Mouse (Mus musculus) heart, embryonic 10.5 days (tissue): ENCODE measurements around the gene Klk1. TPM values are rescaled to one million over a fixed set of nuclear protein-coding genes. Genes with fewer than 3 reads are reported as not detected.
"Not testable (repeated sequence)": the region's sequence is repeated elsewhere in the genome, so short reads cannot be mapped to it uniquely, and the experiment has no call there.

Experiments
- DNase-seq: peaks from one replicate; pipeline ENCODE4 v3.0.0-alpha.2; 2017; ENCODE audit warnings: low spot score
- H3K27ac ChIP-seq: fragments of 300-500 bp; sonication (generic); 2 replicates; pipeline ENCODE4 v1.5.1; 2016; ENCODE audit warnings: mild to moderate bottlenecking
- H3K27me3 ChIP-seq: fragments of 300-500 bp; sonication (generic); 2 replicates; pipeline ENCODE4 v1.6.1; 2016; ENCODE audit warnings: mild to moderate bottlenecking; ENCODE audit not compliant: poor library complexity, insufficient read depth, severe bottlenecking
- H3K36me3 ChIP-seq: fragments of 300-500 bp; sonication (generic); 2 replicates; pipeline ENCODE4 v1.6.1; 2016; ENCODE audit warnings: mild to moderate bottlenecking, moderate library complexity
- H3K4me1 ChIP-seq: fragments of 300-500 bp; sonication (generic); 2 replicates; pipeline ENCODE4 v1.6.1; 2016; ENCODE audit warnings: mild to moderate bottlenecking
- H3K4me3 ChIP-seq: fragments of 300-500 bp; sonication (generic); 2 replicates; pipeline ENCODE4 v1.5.1; 2016; ENCODE audit warnings: mild to moderate bottlenecking, moderate library complexity
- H3K9me3 ChIP-seq: fragments of 300-500 bp; sonication (generic); 2 replicates; pipeline ENCODE4 v1.6.1; 2016; ENCODE audit warnings: mild to moderate bottlenecking, moderate library complexity
- WGBS: fragments of 180-500 bp; shearing (Covaris S2); methylation state at CpG from one replicate; pipeline ENCODE4 v1.1.7; 2016; 5-methylcytosine and 5-hydroxymethylcytosine counted together
- polyA plus RNA-seq: library from polyadenylated mRNA; unstranded; fragments of >200 nt; fragmentation: Nextera tagmentation; extraction: Ambion mirVana; gene quantifications from 2 replicates; pipeline ENCODE4 v1.2.1, GENCODE M21; 2016

Klk1 gene
- 0.30 TPM in 1 of 2 replicates, not detected in the other for polyA plus RNA-seq

DNA sequence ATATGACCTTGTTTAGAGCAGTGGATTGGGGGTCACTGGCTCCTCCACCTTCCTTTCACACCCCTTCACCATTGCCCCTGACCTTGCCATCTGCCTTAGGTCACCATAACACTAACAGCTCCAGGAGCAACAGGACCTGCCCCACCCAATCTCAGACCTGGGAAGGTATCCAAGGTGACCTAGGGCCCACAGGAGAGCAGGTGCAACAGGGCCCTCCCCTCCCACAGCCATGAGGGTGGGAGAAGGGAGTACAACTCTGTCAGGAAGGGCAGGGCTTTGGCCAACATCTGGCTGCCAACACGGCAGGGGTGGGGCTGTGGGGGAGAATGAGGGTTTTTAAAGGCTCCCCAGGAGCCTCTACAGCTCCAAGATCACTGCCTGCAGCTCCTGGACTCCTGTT, at the start of gene Klk1:
Gene Klk1, plus strand, starts transcription at position 285 of the 400 bp plus-strand sequence.
- no peaks in the 10 kb centered on the region for H3K27me3 ChIP-seq
- H3K9me3 ChIP-seq = no peaks in the 10 kb centered on the region
- H3K4me1 ChIP-seq = peaks cover 3% of the 10 kb centered on the region; the same call in 1 of the 2 replicates
- WGBS = 31% methylated on average over 1 of the region's 1 CpGs
- no peaks in the 10 kb centered on the region for H3K36me3 ChIP-seq
- no peak within 1 kb of the TSS for H3K4me3 ChIP-seq
- no peak within 1 kb of the TSS for H3K27ac ChIP-seq
- DNase-seq = no peak

DNA sequence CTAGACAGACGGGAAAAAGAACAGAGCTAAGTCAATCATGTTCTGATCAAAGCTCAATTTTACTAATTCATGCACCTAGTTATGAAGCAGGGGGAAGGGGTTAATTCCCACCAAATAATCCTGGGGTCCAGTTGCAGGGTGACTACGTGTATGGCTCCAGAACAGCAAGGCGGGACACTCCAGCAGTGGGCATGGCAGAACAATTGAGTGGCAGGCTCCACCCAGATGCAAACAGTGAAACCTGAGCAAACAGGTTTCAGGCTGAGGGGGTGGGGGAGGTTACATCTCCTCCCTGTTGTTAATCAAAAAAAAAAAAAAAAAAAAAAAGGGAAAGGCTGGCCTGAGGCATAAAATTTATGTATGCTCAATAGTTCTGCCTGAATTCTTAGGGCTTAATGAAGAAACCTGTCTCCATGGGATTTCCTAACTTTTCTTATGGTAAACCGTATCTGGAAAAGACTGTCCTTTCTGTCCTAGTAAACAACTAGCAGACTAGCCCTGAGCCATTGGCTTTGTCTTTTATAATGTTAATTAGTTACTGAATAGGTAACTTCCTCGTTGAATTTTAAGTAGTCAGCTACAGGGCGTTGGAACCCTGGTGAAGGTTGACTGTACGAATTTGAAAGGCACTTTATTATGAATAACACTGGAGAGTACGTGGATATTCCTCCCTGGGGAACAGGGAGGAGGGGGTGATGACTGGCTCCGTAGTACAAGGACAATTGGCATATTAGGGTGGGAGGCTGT, 45.7 kb upstream of the Klk1 start:
- H3K27me3 ChIP-seq = no peaks in the 10 kb centered on the region
- no peaks in the 10 kb centered on the region for H3K4me1 ChIP-seq
- WGBS = 78% methylated on average over 9 of the region's 9 CpGs
- no peaks in the 10 kb centered on the region for H3K36me3 ChIP-seq
- H3K4me3 ChIP-seq = no peak overlapping the region
- no peaks in the 10 kb centered on the region for H3K9me3 ChIP-seq
- no peak overlapping the region for H3K27ac ChIP-seq
- no peak for DNase-seq

DNA sequence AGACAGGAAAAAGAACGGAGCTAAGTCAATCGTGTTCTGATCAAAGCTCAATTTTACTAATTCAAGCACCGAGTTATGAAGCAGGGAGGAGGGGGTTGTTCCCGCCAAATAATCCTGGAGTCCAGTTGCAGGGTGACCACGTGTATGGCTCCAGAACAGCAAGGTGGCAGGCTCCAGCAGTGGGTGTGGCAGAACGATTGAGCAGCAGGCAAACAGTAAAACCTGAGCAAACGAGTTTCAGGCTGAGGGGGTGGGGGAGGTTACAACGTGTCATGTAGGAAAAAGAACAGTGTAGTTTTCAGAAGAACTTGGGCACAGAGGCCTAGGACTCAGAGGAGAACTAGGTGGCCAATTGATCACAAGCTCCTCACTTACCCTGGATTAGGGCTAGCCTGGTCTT, 38.6 kb upstream of the Klk1 start:
- not testable (repeated sequence) for DNase-seq, H3K36me3 ChIP-seq, H3K4me3 ChIP-seq, H3K9me3 ChIP-seq, H3K27me3 ChIP-seq, H3K27ac ChIP-seq, H3K4me1 ChIP-seq
- WGBS = 68% methylated on average over 8 of the region's 8 CpGs

DNA sequence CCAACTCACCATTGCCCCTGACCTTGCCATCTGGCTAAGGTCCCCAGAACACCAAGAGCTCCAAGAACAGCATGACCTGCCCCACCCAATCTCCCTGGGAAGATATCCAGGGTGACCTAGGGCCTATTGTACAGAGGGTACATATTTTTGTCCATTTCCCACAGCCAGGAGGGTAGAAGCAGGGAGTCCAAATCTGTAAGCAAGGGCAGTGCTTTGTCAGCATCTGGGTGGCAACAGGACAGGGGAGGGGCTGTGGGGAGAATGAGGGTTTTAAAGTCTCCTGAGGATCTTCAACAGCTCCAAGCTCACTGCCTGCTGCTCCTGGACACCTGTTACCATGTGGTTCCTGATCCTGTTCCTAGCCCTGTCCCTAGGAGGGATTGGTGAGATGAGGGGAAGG, 37.2 kb upstream of the Klk1 start, which contains the start of gene Klk1b24:
Gene Klk1b24, plus strand, starts transcription at position 301 of the 400 bp plus-strand sequence.
- not testable (repeated sequence) for DNase-seq

DNA sequence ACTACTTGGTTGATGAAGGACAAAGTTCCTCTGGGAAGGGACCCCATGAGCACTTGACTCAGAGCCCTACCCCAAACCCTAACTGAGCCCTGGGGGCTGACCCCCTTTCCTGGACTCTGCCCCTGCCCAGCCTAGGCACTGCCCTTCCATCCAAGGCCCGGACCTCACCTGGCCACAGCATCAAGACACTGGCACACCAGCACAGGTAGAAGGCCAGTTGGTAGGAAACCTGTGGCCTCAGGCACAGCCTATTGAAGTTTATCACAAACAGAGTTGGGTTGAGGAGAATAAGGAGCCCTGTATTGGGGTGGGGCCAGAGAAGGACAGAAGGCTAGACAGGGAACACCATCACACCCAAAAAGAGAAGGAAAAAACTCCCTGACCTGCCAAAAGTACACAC, 31.7 kb upstream of the Klk1 start:
- not testable (repeated sequence) for H3K4me3 ChIP-seq, H3K27ac ChIP-seq, H3K36me3 ChIP-seq, H3K4me1 ChIP-seq, H3K27me3 ChIP-seq, H3K9me3 ChIP-seq, DNase-seq
- WGBS = 80% methylated on average over 1 of the region's 1 CpGs

More for the DNA sequence above, 37.2 kb upstream of the Klk1 start, which contains the start of gene Klk1b24:
- H3K4me1 ChIP-seq, H3K9me3 ChIP-seq, H3K4me3 ChIP-seq, H3K27ac ChIP-seq, H3K27me3 ChIP-seq, H3K36me3 ChIP-seq: not testable (repeated sequence)

DNA sequence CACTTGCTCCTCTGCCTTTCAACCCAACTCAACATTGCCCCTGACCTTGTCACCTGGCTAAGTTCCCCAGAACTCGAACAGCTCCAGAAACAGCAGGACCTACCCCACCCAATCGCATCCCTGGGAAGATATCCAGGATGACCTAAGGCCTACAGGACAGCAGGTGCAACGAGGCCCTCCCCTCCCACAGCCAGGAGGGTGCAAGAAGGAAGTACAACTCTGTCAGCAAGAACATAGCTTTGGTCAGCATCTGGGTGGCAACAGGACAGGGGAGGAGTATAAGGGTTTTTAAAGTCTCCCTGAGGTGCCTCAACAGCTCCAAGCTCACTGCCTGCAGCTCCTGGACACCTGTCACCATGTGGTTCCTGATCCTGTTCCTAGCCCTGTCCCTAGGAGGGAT, 27.3 kb upstream of the Klk1 start, which contains the start of gene Klk1b3:
Gene Klk1b3, plus strand, starts transcription at position 301 of the 400 bp plus-strand sequence.
- no peaks in the 10 kb centered on the region for H3K27me3 ChIP-seq
- H3K36me3 ChIP-seq = no peaks in the 10 kb centered on the region
- H3K4me1 ChIP-seq = no peaks in the 10 kb centered on the region
- DNase-seq = no peak
- H3K4me3 ChIP-seq = no peak within 1 kb of the TSS
- no peak within 1 kb of the TSS for H3K27ac ChIP-seq
- H3K9me3 ChIP-seq = no peaks in the 10 kb centered on the region
- 57% methylated on average over 3 of the region's 3 CpGs for WGBS

DNA sequence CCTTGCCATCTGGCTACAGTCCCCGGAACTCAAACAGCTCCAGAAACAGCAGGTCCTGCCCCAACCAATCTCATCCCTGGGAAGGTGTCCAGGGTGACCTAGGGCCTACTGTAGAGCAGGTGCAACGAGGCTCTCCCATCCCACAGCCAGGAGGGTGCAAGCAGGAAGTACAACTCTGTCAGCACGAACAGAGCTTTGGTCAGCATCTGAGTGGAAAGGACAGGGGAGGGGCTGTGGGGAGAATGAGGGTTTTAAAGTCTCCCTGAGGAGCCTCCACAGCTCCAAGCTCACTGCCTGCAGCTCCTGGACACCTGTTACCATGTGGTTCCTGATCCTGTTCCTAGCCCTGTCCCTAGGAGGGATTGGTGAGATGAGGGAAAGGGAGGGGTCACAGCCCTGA, 18.0 kb upstream of the Klk1 start, which contains the start of gene Klk1b4:
Gene Klk1b4, plus strand, starts transcription at position 301 of the 400 bp plus-strand sequence.
- H3K4me3 ChIP-seq, H3K36me3 ChIP-seq, H3K9me3 ChIP-seq, H3K4me1 ChIP-seq, H3K27me3 ChIP-seq, DNase-seq, H3K27ac ChIP-seq: not testable (repeated sequence)
- 58% methylated on average over 3 of the region's 3 CpGs for WGBS

DNA sequence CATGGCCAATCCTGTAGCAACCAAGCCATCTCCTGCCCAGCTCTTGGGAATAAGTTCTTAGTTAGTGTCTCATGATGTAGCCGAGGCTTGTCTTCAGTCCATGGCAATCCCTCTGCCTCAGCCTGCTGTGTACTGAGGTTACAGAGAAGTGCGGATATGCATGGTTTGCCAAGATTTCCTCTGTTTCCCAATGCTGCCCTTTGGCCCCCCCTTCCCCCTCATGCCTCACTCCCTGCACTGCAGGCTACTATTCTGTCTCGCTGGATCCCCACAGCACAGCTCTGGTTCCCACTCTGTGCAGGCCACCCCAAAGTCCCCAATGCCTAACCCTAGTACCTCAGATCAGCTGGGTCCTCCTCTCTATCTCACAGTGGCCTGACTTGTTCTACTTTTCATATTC, 16.9 kb upstream of the Klk1 start:
- no peak for DNase-seq
- H3K27ac ChIP-seq = no peak overlapping the region
- H3K9me3 ChIP-seq = no peaks in the 10 kb centered on the region
- H3K4me1 ChIP-seq = no peaks in the 10 kb centered on the region
- no peaks in the 10 kb centered on the region for H3K36me3 ChIP-seq
- WGBS = 72% methylated on average over 3 of the region's 3 CpGs
- H3K27me3 ChIP-seq = no peaks in the 10 kb centered on the region
- H3K4me3 ChIP-seq = no peak overlapping the region

DNA sequence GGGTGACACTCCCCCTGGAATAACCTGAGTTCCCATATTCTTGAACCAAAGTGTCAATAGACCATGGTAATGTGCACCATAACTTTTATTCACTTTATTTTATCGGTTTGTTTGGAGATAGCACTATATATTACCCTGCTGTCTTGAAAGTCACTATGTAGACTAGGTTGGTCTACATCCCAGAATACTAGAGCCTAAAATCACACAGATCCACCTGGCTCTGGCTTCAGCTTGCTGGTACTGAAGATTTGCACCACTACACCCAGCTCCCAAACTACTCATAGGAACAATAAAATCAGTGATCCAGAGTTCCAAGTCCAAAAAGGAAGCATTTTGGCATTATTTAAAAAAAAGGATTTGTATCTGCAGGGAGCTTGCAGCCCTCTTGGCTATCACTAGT, 9.5 kb upstream of the Klk1 start, which contains the start of gene Klk1b5:
Gene Klk1b5, plus strand, starts transcription at position 301 of the 400 bp plus-strand sequence.
- Histone ChIP-seq H3K4me3 (no peak within 1 kb of the TSS), H3K36me3 (no peaks in the 10 kb centered on the region), H3K27me3 (0 out of 2 replicates have a peak, but pooled peaks cover 13% of the 10 kb centered on the region), H3K27ac (no peak within 1 kb of the TSS), H3K4me1 (no peaks in the 10 kb centered on the region), H3K9me3 (no peaks in the 10 kb centered on the region)
- DNase-seq = no peak
- WGBS = 86% methylated on average over 1 of the region's 1 CpGs

DNA sequence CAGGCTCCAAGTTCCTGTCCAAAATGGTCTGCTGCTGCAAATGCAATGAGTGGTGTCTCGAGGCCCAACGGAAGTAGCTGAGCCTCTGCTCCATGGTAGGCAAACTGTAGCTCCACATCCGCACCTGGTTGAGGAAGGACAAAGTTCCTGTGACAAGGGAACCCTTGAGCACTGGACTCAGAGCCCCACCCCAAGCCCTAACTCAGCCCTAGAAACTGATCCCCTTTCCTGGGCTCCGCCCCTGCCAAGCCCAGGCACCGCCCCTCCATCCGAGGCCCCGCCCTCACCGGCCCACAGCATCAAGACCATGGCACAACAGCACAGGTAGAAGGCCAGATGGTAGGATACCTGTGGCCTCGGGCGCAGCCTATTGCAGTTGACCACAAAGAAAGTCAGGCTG, 3.6 kb upstream of the Klk1 start:
- DNase-seq, H3K36me3 ChIP-seq, H3K9me3 ChIP-seq, H3K4me1 ChIP-seq, H3K27ac ChIP-seq, H3K4me3 ChIP-seq: not testable (repeated sequence)
- 46% methylated on average over 8 of the region's 10 CpGs for WGBS
- 0 out of 2 replicates have a peak, but pooled peaks cover 11% of the 10 kb centered on the region for H3K27me3 ChIP-seq

DNA sequence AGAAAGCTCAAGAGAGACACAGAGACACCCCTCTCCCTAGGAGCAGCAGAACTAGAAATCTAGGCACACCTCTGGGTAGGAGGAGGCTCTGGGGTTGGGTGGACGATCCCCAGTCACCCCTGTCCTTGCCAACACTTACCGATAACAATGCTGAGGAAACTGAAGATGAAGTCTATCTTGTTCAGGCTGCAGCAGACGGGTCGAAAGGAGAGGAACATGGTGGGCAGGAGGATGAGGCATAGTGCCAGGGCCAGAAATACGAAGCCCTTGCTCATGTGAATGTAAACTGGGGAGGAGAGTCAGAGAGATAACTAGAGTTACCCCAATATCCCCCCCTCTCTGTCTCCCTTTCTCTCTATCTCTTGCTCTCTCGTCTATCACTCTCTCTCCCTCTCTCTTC, 2.8 kb upstream of the Klk1 start:
- H3K4me3 ChIP-seq, H3K27ac ChIP-seq, H3K27me3 ChIP-seq, H3K36me3 ChIP-seq, H3K4me1 ChIP-seq, H3K9me3 ChIP-seq, DNase-seq: not testable (repeated sequence)
- WGBS = 66% methylated on average over 6 of the region's 6 CpGs

DNA sequence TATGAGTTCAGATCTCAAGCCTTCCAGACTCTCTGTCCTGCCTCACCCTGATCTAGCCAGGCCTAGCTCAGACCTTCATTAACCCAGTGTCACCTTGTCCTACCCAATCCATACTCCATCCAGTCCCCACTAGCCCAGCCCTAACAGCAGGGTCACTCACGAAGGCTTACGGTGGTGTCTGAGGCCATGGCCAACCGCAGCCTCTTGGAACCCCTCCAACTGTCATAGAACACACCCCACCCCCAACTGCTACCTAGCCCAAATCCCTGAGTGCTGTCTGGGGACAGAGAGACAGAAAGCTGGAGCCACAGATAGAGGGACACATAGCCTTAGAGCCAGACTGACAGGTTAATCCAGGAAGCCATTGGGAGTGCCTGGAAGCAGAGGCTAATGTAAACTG, 10.7 kb downstream of the Klk1 start, which contains the start of gene Gm36864:
Gene Gm36864, plus strand, starts transcription at position 269 of the 400 bp plus-strand sequence.
- Histone ChIP-seq H3K27me3 (no peaks in the 10 kb centered on the region), H3K9me3 (no peaks in the 10 kb centered on the region), H3K27ac (no peak within 1 kb of the TSS), H3K4me1 (no peaks in the 10 kb centered on the region), H3K36me3 (no peaks in the 10 kb centered on the region), H3K4me3 (no peak within 1 kb of the TSS)
- no peak for DNase-seq
- WGBS = 77% methylated on average over 3 of the region's 3 CpGs

DNA sequence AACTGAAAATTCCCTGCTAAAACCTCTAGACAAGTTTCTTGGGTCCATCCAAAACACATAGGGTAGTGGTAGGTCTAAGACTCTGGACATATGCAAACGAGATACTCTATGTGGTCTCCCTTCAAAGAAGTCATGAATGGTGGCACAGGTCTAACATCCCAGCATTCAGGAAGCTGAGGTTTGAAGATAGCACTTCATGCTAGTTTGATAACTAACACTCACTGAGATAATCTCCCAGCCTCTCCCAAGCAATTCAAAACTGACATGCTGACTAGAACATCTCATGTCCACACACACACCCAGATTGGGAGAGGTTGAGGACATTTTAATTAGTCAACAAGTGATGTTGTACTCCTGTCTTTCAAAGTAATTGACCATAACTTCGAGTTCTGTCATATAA, 14.8 kb downstream of the Klk1 start:
- Histone ChIP-seq H3K36me3 (no peaks in the 10 kb centered on the region), H3K27ac (no peak overlapping the region), H3K9me3 (no peaks in the 10 kb centered on the region), H3K4me3 (no peak overlapping the region), H3K4me1 (no peaks in the 10 kb centered on the region), H3K27me3 (no peaks in the 10 kb centered on the region)
- 63% methylated on average over 2 of the region's 2 CpGs for WGBS
- no peak for DNase-seq
